Mouse (Mus musculus) hindbrain, postnatal 0 days (tissue): ENCODE results near the gene Fasn. TPM values are rescaled to one million over a fixed set of nuclear protein-coding genes. Genes with fewer than 3 reads are reported as not detected.
"Not testable (repeated sequence)": the region's sequence is repeated elsewhere in the genome, so short reads cannot be mapped to it uniquely, and the experiment has no call there.

Experiments
- ATAC-seq: fragments of 200-750 bp; cut with Nextera tagmentation; 2 replicates; pipeline ENCODE4 v1.8.0; 2017; ENCODE audit warnings: mild to moderate bottlenecking, moderate TSS enrichment, moderate library complexity
- DNase-seq: peaks from one replicate; pipeline ENCODE4 v3.0.0-alpha.2; 2015; ENCODE audit warnings: low spot score
- H3K27ac ChIP-seq: fragments of 300-500 bp; sonication (generic); 2 replicates; pipeline ENCODE4 v1.5.1; 2014; ENCODE audit warnings: mild to moderate bottlenecking
- H3K27me3 ChIP-seq: fragments of 300-500 bp; sonication (generic); 2 replicates; pipeline ENCODE4 v1.6.1; 2014; ENCODE audit warnings: low read length, mixed read lengths; ENCODE audit not compliant: insufficient read depth
- H3K36me3 ChIP-seq: fragments of 300-500 bp; sonication (generic); 2 replicates; pipeline ENCODE4 v1.6.1; 2014; ENCODE audit warnings: low read length, mixed read lengths; ENCODE audit not compliant: insufficient read depth
- H3K4me1 ChIP-seq: fragments of 300-500 bp; sonication (generic); 2 replicates; pipeline ENCODE4 v1.6.1; 2014; ENCODE audit warnings: antibody characterized with exemption, low read length, mixed read lengths; ENCODE audit not compliant: insufficient read depth
- H3K4me2 ChIP-seq: fragments of 300-500 bp; sonication (generic); 2 replicates; pipeline ENCODE4 v1.6.1; 2014; ENCODE audit warnings: low read depth, mild to moderate bottlenecking, low read length, moderate library complexity, mixed read lengths
- H3K4me3 ChIP-seq: fragments of 300-500 bp; sonication (generic); 2 replicates; pipeline ENCODE4 v1.5.1; 2014; ENCODE audit warnings: low read length
- H3K9ac ChIP-seq: fragments of 300-500 bp; sonication (generic); replicated peaks from 2 replicates; pipeline ENCODE4 v1.6.1; 2014; ENCODE audit warnings: mild to moderate bottlenecking, low read length, moderate library complexity, mixed read lengths
- H3K9me3 ChIP-seq: fragments of 300-500 bp; sonication (generic); 2 replicates; pipeline ENCODE4 v1.6.1; 2016; ENCODE audit warnings: low read length, mixed read lengths
- CTCF ChIP-seq: IDR thresholded peaks from 2 replicates; pipeline ENCODE4 v1.5.1; 2016; ENCODE audit warnings: antibody characterized with exemption, control low read depth, low read depth
- whole genome bisulfite sequencing: fragments of 180-500 bp; shearing (Covaris S2); extraction: QIAGEN DNeasy Blood & Tissue Kit; methylation state at CpG from one replicate; pipeline ENCODE4 v1.1.7; 2014; 5-methylcytosine and 5-hydroxymethylcytosine counted together
- polyA plus RNA-seq: library from polyadenylated mRNA; unstranded; fragments of >200 nt; fragmentation: Nextera tagmentation; extraction: Ambion mirVana; gene quantifications from 2 replicates; pipeline ENCODE4 v1.2.1, GENCODE M21; 2015
- total RNA-seq: library from RNA; depleted of rRNA; stranded (reverse); fragments of >200 nt; gene quantifications from 2 replicates; pipeline ENCODE4 v1.2.3, GENCODE M21; 2014

Fasn gene
- total and polyA plus RNA-seq, 2 experiments from 2014 or later: 54.4 to 499 TPM

GRCm38 (mm10) chr11:120775774-120776469 lies 48.4 kb downstream of the Fasn start:
- ATAC-seq (peak; percentile 93), DNase-seq (peak; percentile 96)
- no peak overlapping the region for H3K27ac ChIP-seq
- H3K27me3 ChIP-seq: no peaks in the 10 kb centered on the region
- H3K4me1 ChIP-seq: no peaks in the 10 kb centered on the region
- peak; percentile 100 for TF ChIP-seq CTCF
- H3K4me3 ChIP-seq: no peak overlapping the region
- whole genome bisulfite sequencing: 23% methylated on average over 15 of the region's 15 CpGs
- no peak overlapping the region for H3K9ac ChIP-seq
- no peaks in the 10 kb centered on the region for H3K9me3 ChIP-seq
- H3K36me3 ChIP-seq: peaks cover 11% of the 10 kb centered on the region
- H3K4me2 ChIP-seq: no peak overlapping the region

- Histone ChIP-seq H3K4me2 (no peak overlapping the region), H3K27me3 (no peaks in the 10 kb centered on the region), H3K36me3 (no peaks in the 10 kb centered on the region), H3K9me3 (no peaks in the 10 kb centered on the region), H3K27ac (no peak overlapping the region), H3K4me1 (no peaks in the 10 kb centered on the region), H3K9ac (no peak overlapping the region), H3K4me3 (no peak overlapping the region)
- TF ChIP-seq CTCF: no peak
- 78% methylated on average over 7 of the region's 7 CpGs for WGBS
- DNase-seq: no peak
- ATAC-seq: no peak
Observed at GRCm38 (mm10) chr11:120773463-120774190, 50.7 kb downstream of the Fasn start.

- Histone ChIP-seq H3K36me3 (no peaks in the 10 kb centered on the region), H3K9ac (no peak overlapping the region), H3K9me3 (no peaks in the 10 kb centered on the region), H3K4me3 (no peak overlapping the region), H3K27me3 (no peaks in the 10 kb centered on the region), H3K4me1 (no peaks in the 10 kb centered on the region), H3K4me2 (no peak overlapping the region), H3K27ac (no peak overlapping the region)
- ATAC-seq: no peak
- no peak for DNase-seq
- 80% methylated on average over 3 of the region's 3 CpGs for WGBS
- no peak for TF ChIP-seq CTCF
Observed at GRCm38 (mm10) chr11:120772749-120773148, 51.6 kb downstream of the Fasn start.

GRCm38 (mm10) chr11:120768206-120768605 lies 56.1 kb downstream of the Fasn start:
- Histone ChIP-seq H3K27ac (no peak overlapping the region), H3K27me3 (no peaks in the 10 kb centered on the region), H3K36me3 (no peaks in the 10 kb centered on the region), H3K4me2 (no peak overlapping the region), H3K9me3 (no peaks in the 10 kb centered on the region), H3K4me1 (no peaks in the 10 kb centered on the region), H3K9ac (no peak overlapping the region), H3K4me3 (no peak overlapping the region)
- WGBS: 50% methylated on average over 1 of the region's 1 CpGs
- TF ChIP-seq CTCF: no peak
- ATAC-seq (no peak), DNase-seq (no peak)

- 82% methylated on average over 3 of the region's 7 CpGs for WGBS
- not testable (repeated sequence) for H3K4me3 ChIP-seq, H3K9ac ChIP-seq, H3K4me2 ChIP-seq, ATAC-seq, H3K4me1 ChIP-seq, DNase-seq, H3K27me3 ChIP-seq, H3K36me3 ChIP-seq, H3K27ac ChIP-seq, H3K9me3 ChIP-seq
Observed at GRCm38 (mm10) chr11:120767023-120767422, 57.3 kb downstream of the Fasn start.

- H3K9ac ChIP-seq, H3K9me3 ChIP-seq, H3K4me3 ChIP-seq, H3K36me3 ChIP-seq, H3K4me2 ChIP-seq, H3K27ac ChIP-seq, H3K4me1 ChIP-seq, H3K27me3 ChIP-seq, DNase-seq: not testable (repeated sequence)
- ATAC-seq: peak; percentile 35; the same call in 1 of the 2 replicates
- 13% methylated on average over 3 of the region's 23 CpGs for WGBS
Observed at GRCm38 (mm10) chr11:120763121-120763999, 61.0 kb downstream of the Fasn start.

- not testable (repeated sequence) for H3K9me3 ChIP-seq, H3K9ac ChIP-seq, H3K36me3 ChIP-seq, H3K4me3 ChIP-seq, H3K4me2 ChIP-seq, H3K27ac ChIP-seq, H3K27me3 ChIP-seq, ATAC-seq, H3K4me1 ChIP-seq, DNase-seq
- 19% methylated on average over 14 of the region's 14 CpGs for WGBS
Observed at GRCm38 (mm10) chr11:120762672-120763041, 61.7 kb downstream of the Fasn start, which contains the start of gene Hmga1b. Gene Hmga1b (plus strand): TSS chr11:120762794.
